Mouse (Mus musculus) naive thymus-derived CD4-positive, alpha-beta T cell, adult 5 months (primary cell): Measurements from ENCODE around the gene Piwil1. TPM values are rescaled to one million over a fixed set of nuclear protein-coding genes. Genes with fewer than 3 reads are reported as not detected.

Experiments
- polyA plus RNA-seq: library from polyadenylated mRNA; unstranded; fragments of 100-300 nt; shearing (Covaris generic); gene quantifications from one replicate; pipeline ENCODE4 v1.2.1, GENCODE M21; 2017

Gene Piwil1
- not detected for polyA plus RNA-seq

GRCm38 (mm10) chr5:128702224-128702623, at the start of gene Piwil1:
TSS of gene Piwil1 (plus strand) at chr5:128702524.

Other genes with a start within 250 kb of the Piwil1 start
- gene Fzd10, start 101.7 kb upstream of the Piwil1 start, polyA plus RNA-seq = 0.14 TPM